Mouse (Mus musculus): ENCODE measurements around the gene Vmn1r215.

DNA sequence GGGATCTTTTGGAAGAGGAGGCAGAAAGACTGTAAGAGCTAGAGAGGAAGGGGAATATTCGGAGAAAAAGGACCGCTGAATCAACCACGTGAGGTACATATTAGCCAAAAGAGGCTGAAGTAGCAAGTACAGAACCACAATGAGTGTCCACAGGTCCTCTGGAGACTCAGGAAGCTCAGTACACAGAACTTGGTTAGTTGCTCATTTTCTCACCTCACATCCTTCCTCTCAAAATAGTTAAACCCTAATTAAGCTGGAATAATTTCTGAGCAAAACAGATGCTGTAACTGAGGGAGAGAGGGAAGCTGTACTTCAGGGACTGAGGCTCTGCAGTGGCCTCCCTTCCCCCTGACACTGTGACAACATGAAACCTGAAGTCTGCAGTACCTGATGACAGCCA, 37.7 kb upstream of the Vmn1r215 start, which contains the start of gene Vmn1r214:
- TF ChIP-seq CTCF (IDR thresholded peaks at IDR 0.05; ENCODE audit: control insufficient read depth, insufficient read depth, insufficient read length), result no peak
- no peak for TF ChIP-seq MAX (IDR thresholded peaks at IDR 0.05)
- TF ChIP-seq MYOD1 (IDR thresholded peaks at IDR 0.05; ENCODE audit: control insufficient read depth, insufficient read length, low read depth), result no peak
- no peak for TF ChIP-seq USF1 (IDR thresholded peaks at IDR 0.05; ENCODE audit: low read depth)
- no peak for TF ChIP-seq CEBPB (IDR thresholded peaks at IDR 0.05; ENCODE audit: low read depth)
- TF ChIP-seq MYOG (IDR thresholded peaks at IDR 0.05; ENCODE audit: control insufficient read depth, extremely low read depth, insufficient read length), result no peak
- TF ChIP-seq FOSL1 (IDR thresholded peaks at IDR 0.05; ENCODE audit: insufficient read depth, low read length, poor library complexity, severe bottlenecking), result no peak
